Mouse (Mus musculus): Measurements from ENCODE around the gene Gm13043.
"Not testable (repeated sequence)": the region's sequence is repeated elsewhere in the genome, so short reads cannot be mapped to it uniquely, and the experiment has no call there.

The Gm13043 gene

GRCm38 (mm10) chr4:143511043-143511442 lies at the start of gene Gm13043:
TSS of gene Gm13043 (plus strand) at chr4:143511343.
- no peak for DNase-seq (ENCODE audit: low spot score in 2 of 2)

- DNase-seq (ENCODE audit: low spot score in 2 of 2): not testable (repeated sequence)
These were observed 24.5 kb downstream of the Gm13043 start, which contains the start of gene Gm13040 for GRCm38 (mm10) chr4:143535654-143536053. TSS of gene Gm13040 (plus strand) at chr4:143535954.

GRCm38 (mm10) chr4:143551400-143551799 lies 40.3 kb downstream of the Gm13043 start, which contains the start of the genes BC080695 and Gm13057:
TSS of gene BC080695 (plus strand) at chr4:143551700.
TSS of gene Gm13057 (plus strand) at chr4:143551709.
- not testable (repeated sequence) for DNase-seq (ENCODE audit: low spot score in 2 of 2)

Measured in urinary bladder, postnatal 4 days (tissue).